Mouse (Mus musculus): ENCODE measurements around the gene Nova2. TPM values are rescaled to one million over a fixed set of nuclear protein-coding genes. Genes with fewer than 3 reads are reported as not detected.

Nova2 gene
- polyA plus RNA-seq (2015; fragmentation: Nextera tagmentation; extraction: Ambion mirVana), result 0.31 and 0.36 TPM in 2 replicates

GRCm38 (mm10) chr7:18925162-18925938 is at the start of gene Nova2:
Nova2 (plus strand) TSS chr7:18925888.

GRCm38 (mm10) chr7:18910241-18910831 is 15.4 kb upstream of the Nova2 start, which contains the start of gene Ccdc61:
Ccdc61 (minus strand) TSS chr7:18910415.

GRCm38 (mm10) chr7:18987100-18987499 is 61.4 kb downstream of the Nova2 start, which contains the start of gene Nanos2:
Nanos2 (plus strand) TSS chr7:18987400.

GRCm38 (mm10) chr7:18990601-18991295 is 65.1 kb downstream of the Nova2 start, which contains the start of gene Mypop:
Mypop (plus strand) TSS chr7:18991245.

GRCm38 (mm10) chr7:19003902-19004630 is 78.4 kb downstream of the Nova2 start, which contains the start of gene Irf2bp1:
Irf2bp1 (plus strand) TSS chr7:19004044.

Other genes starting within 250 kb of the Nova2 start
- not detected in 2 replicates for gene Psg20, start 239.7 kb upstream of the Nova2 start, polyA plus RNA-seq (2015; fragmentation: Nextera tagmentation; extraction: Ambion mirVana)
- gene Psg22, start 207.8 kb upstream of the Nova2 start, polyA plus RNA-seq (2015; fragmentation: Nextera tagmentation; extraction: Ambion mirVana), result 0.08 TPM in 1 of 2 replicates, not detected in the other
- not detected in 2 replicates for gene Psg19, start 127.4 kb upstream of the Nova2 start, polyA plus RNA-seq (2015; fragmentation: Nextera tagmentation; extraction: Ambion mirVana)
- gene Psg17, start 104.3 kb upstream of the Nova2 start, polyA plus RNA-seq (2015; fragmentation: Nextera tagmentation; extraction: Ambion mirVana), result not detected in 2 replicates
- 0.60 and 0.80 TPM in 2 replicates for gene Mill2, start 85.9 kb upstream of the Nova2 start, polyA plus RNA-seq (2015; fragmentation: Nextera tagmentation; extraction: Ambion mirVana)
- gene Pglyrp1, start 54.6 kb upstream of the Nova2 start, polyA plus RNA-seq (2015; fragmentation: Nextera tagmentation; extraction: Ambion mirVana), result 247 and 352 TPM in 2 replicates
- gene Ccdc61, start 15.5 kb upstream of the Nova2 start, polyA plus RNA-seq (2015; fragmentation: Nextera tagmentation; extraction: Ambion mirVana), result 12.5 and 14.3 TPM in 2 replicates
- gene Nanos2, start 61.5 kb downstream of the Nova2 start, polyA plus RNA-seq (2015; fragmentation: Nextera tagmentation; extraction: Ambion mirVana), result not detected in 2 replicates
- gene Mypop, start 65.4 kb downstream of the Nova2 start, polyA plus RNA-seq (2015; fragmentation: Nextera tagmentation; extraction: Ambion mirVana), result 1.1 and 1.4 TPM in 2 replicates
- gene Irf2bp1, start 78.2 kb downstream of the Nova2 start, polyA plus RNA-seq (2015; fragmentation: Nextera tagmentation; extraction: Ambion mirVana), result 7.4 and 8.6 TPM in 2 replicates
- 0.15 and 0.19 TPM in 2 replicates for gene Foxa3, start 97.7 kb downstream of the Nova2 start, polyA plus RNA-seq (2015; fragmentation: Nextera tagmentation; extraction: Ambion mirVana)
- gene Sympk, start 98.5 kb downstream of the Nova2 start, polyA plus RNA-seq (2015; fragmentation: Nextera tagmentation; extraction: Ambion mirVana), result 11.2 and 11.7 TPM in 2 replicates
- gene Rsph6a, start 128.8 kb downstream of the Nova2 start, polyA plus RNA-seq (2015; fragmentation: Nextera tagmentation; extraction: Ambion mirVana), result not detected in 2 replicates
- gene Dmwd, start 150.3 kb downstream of the Nova2 start, polyA plus RNA-seq (2015; fragmentation: Nextera tagmentation; extraction: Ambion mirVana), result 5.5 and 7.2 TPM in 2 replicates
- gene Dmpk, start 158.0 kb downstream of the Nova2 start, polyA plus RNA-seq (2015; fragmentation: Nextera tagmentation; extraction: Ambion mirVana), result 9.4 and 11.5 TPM in 2 replicates
- gene Six5, start 168.7 kb downstream of the Nova2 start, polyA plus RNA-seq (2015; fragmentation: Nextera tagmentation; extraction: Ambion mirVana), result 1.4 and 2.4 TPM in 2 replicates
- 0.25 and 0.51 TPM in 2 replicates for gene Gm4969, start 192.5 kb downstream of the Nova2 start, polyA plus RNA-seq (2015; fragmentation: Nextera tagmentation; extraction: Ambion mirVana)
- 7.2 and 8.3 TPM in 2 replicates for gene Fbxo46, start 194.0 kb downstream of the Nova2 start, polyA plus RNA-seq (2015; fragmentation: Nextera tagmentation; extraction: Ambion mirVana)
- gene Qpctl, start 223.4 kb downstream of the Nova2 start, polyA plus RNA-seq (2015; fragmentation: Nextera tagmentation; extraction: Ambion mirVana), result 6.5 and 7.0 TPM in 2 replicates
- 84.5 and 92.5 TPM in 2 replicates for gene Snrpd2, start 223.8 kb downstream of the Nova2 start, polyA plus RNA-seq (2015; fragmentation: Nextera tagmentation; extraction: Ambion mirVana)
- gene Gipr, start 240.2 kb downstream of the Nova2 start, polyA plus RNA-seq (2015; fragmentation: Nextera tagmentation; extraction: Ambion mirVana), result 0.04 and 0.06 TPM in 2 replicates

Measured in spleen, postnatal 0 days (tissue).